Mouse (Mus musculus) frontal cortex, postnatal 10 days (tissue): ENCODE measurements around the gene Armh1.
"Not testable (repeated sequence)": the region's sequence is repeated elsewhere in the genome, so short reads cannot be mapped to it uniquely, and the experiment has no call there.

Source experiments
- DNase-seq, 2 experiments: peaks; one replicate each; pipeline ENCODE4 v3.0.0; 2022; ENCODE audit warnings: low spot score in 2 of 2, mixed read lengths in 1 of 2

The Armh1 gene

DNA sequence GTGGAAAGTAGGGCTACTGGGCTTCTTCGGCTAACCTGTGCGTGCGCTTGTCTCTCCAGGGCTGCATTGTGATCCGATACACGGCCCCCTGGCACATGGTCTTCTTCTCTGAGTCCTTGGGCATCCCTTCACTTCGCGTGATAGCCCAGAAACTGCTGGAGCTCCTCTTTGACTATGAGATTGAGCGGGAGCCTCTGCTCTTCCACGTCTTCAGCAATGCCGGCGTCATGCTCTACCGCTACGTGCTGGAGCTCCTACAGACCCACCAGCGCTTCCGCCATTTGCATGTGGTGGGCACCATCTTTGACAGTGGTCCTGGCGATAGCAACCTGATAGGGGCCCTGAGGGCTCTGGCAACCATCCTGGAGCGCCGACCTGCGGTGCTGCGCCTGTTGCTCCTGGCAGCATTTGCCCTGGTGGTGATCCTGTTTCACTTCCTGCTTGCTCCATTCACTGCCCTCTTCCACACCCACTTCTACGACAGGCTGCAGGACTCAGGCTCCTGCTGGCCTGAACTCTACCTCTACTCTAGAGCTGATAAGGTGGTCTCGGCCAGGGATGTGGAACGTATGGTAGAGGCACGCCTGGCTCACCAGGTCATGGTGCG, 16.0 kb upstream of the Armh1 start:
- DNase-seq, result no peak

DNA sequence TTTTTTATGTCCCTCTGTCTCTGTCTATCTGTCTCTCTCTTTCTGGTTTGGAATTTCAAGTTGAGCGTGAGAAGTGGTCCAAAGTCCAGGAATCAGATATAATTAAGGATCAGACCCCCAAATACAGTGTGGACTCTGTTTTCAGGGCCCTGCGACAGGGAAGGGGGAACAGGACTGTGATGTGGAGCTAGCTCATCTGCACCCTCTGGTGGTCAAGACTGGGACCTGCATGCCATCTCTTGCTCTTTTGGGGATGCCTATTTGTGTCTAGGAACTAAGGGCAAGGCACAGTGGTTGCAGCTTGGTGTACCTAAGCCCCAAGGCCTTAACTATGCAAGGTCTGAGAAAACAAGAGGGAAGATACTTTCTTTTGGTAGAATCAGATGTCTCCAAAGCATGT, 15.4 kb upstream of the Armh1 start:
- peak; percentile 47 to 73 for DNase-seq

- DNase-seq, result no peak
Observed at GRCm38 (mm10) chr4:117262987-117263386, 11.1 kb upstream of the Armh1 start.

- DNase-seq, result no peak
Observed at GRCm38 (mm10) chr4:117262101-117262913, 10.4 kb upstream of the Armh1 start.

DNA sequence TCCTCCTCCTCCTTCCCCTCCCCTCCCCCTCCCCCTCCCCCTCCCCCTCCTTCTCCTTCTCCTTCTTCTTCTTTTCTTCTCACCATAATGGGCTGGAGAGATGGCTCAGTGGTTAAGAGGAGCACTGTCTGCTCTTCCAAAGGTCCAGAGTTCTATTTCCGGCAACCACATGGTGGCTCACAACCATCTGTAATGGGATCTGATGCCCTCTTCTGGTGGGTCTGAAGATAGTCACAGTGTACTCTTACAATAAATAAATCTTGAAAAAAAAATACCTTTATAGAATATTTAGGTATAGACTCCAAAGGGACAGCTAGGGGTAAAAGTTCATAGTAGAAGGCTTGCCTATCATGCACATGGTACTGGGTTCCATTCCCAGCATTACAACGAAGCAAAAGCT, 9.3 kb upstream of the Armh1 start:
- no peak for DNase-seq

GRCm38 (mm10) chr4:117259909-117260308, 8.0 kb upstream of the Armh1 start:
- not testable (repeated sequence) for DNase-seq

DNA sequence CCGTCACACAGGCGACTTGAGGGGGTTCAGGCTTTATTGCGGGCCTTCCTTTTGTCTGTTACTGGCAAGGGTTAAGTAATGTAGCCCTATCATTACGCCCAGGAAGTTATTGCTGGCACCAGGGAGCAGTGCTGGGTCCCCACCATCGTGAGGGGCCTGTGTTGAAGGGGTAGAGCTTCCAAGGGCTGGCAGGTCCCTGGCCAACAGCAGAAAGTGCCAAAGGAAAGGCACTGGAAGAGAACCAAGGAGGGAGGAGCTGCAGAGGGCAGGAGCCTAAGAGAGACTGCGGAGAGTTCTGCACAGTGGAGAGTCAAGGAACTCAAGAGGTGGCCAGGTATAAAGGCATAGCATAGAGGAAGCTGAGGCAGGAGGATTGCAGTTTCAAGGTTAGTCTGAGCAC, 2.7 kb upstream of the Armh1 start:
- no peak for DNase-seq

GRCm38 (mm10) chr4:117254017-117254627, 2.2 kb upstream of the Armh1 start:
- DNase-seq, result no peak

DNA sequence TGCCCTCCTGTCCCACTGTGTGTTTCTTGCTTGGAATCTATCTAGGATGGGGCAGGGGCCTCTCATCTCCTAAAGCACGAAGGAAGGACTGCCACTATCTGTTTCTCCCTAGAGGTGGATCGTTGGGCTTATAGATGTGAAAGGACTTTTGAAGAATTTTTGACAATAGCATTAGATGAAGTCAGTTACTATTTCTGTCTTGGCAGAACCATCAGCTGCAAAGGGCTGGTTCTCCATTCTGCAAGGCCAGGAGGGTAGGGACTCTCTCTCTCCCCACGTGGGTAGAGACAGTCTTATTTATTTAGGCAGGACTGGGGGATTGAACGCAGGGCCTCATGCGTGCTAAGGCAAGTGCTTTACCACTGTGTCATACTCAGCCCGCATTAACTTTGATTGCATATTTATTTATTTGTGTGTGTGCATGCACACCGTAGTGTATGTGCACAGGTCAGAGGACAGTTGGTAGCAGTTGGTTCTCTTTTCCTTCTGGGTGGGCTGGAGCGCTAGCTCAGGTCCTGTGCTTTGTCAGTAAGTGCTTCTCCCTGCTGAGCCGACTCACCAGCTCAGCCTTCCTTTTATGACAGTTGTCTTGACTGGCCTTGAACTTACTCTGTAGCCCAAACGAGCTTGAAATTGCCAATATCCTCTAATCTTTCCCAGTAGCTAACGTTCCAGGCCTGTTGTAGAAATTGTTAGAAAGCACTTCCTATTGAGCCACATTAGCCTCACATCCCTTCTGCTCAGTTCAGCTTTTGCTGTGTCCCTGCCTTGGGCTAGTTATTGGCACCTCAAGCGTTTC, 1.5 kb upstream of the Armh1 start:
- no peak for DNase-seq

GRCm38 (mm10) chr4:117252755-117253154, 830 bp upstream of the Armh1 start:
- DNase-seq, result no peak

DNA sequence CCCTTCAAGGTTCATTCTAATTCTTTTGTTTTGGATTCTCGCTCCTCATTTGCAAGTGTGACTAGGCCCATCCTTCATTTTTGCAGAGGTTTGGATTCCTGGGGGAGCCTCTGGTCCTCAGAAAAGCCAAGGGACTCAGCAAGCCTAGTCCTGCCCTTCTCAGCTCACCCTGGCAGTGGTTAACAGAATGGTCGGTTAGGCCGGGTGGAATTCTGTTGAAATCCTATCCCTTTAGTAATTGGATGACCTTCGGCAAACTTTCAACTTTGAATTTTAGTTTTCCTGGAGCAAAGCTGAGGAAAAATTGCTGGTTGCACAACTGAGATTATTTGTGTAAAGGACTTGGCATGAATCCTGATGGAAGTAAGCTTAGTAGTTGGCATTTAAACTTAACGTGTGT, 426 bp upstream of the Armh1 start:
- no peak for DNase-seq

DNA sequence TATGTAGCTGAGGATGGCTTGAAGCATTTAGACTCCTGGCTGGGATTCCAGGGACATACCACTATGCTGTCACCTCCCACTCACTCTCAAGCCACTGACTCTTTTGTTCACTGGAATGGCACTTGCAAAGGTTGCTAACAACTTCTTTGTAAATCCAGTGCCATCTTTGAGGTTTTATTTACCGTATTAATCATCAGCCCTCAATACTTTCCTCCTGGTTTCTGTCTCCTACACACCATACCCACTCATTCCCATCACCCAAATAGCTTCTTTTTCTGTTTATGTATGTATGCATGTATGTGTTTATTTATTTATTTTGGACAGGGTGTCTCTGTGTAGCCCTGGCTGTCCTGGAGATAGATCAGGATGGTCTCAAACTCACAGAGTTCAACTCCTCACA, 943 bp downstream of the Armh1 start:
- no peak for DNase-seq

GRCm38 (mm10) chr4:117240867-117241266, 11.1 kb downstream of the Armh1 start:
- no peak for DNase-seq

- DNase-seq, result no peak
Observed at GRCm38 (mm10) chr4:117239153-117239552, 12.8 kb downstream of the Armh1 start.

DNA sequence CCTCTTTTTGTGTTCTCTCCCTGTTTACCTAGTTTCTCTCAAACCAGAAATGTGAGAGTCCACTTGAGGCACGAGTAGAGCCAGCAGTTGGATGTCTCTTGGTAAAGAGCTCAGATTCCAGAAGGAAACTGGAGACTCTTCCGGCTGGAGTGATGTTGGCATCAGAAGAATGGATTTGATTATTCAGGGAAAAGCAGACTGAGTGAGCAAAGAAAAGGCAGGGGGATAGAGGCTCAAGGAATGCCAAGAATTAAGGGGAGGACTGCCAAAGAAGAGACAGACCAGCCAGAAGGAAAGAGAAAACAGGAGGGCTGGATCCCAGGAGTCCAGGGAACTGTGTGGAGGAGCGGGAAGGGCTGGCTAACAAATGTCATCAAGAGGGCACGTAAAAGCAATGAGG, 16.1 kb downstream of the Armh1 start:
- DNase-seq, result no peak

GRCm38 (mm10) chr4:117234166-117234741, 17.7 kb downstream of the Armh1 start:
- DNase-seq, result no peak

DNA sequence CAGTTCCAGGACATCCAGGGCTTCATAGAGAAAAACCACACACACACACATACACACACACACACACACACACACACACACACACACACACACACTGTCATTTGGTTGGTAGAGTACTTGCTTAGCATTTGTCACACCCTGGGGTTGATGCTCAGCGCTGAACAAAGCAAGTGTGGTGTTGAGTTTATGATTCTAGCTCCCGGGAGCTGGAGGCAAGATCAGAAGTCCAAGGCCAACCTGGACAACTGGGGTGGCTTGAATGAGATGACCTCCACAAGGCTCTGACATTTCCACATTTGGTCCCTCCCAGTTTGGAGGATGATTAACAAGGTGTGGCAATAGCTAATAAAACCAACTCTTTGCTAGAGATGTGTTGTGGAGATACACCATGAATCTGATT, 20.7 kb downstream of the Armh1 start:
- DNase-seq, result no peak

DNA sequence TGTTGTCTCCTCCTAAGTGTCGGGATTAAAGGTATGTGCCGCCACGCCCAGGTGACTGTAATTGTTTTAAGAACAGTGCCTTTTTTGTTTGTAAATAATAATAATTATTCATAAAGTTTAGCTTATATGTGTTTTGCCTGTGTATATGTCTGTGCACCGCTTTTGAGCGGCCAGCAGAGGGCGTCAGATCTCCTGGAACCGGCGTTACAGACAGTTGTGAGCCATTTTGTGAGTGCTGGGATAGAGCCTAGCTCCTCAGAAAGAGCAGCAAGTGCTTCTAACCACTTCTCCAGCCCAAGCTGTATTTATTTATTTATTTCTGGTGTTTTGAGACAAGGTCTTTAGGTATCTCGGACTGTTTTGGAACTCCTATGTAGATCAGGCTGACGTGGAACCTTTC, 21.6 kb downstream of the Armh1 start:
- DNase-seq, result no peak

DNA sequence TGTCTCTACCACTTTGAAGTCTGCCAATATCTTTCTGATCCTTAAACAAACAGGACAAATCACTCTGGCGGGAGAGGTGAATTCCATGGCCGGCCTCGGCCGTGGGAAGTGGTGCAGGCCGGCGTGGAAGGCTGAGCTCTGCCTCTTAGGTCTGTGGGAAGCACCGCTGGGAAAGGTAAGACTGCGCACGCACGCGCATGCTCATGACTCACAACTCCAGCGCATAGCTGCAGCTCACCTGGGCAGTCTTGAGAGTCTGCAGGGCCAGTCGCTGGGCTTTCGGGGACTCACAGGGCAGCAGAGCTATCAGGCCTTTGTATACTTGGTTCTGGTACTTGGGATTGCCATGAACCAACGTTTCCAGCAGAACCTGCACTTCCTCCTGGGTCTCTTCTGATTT, 22.3 kb downstream of the Armh1 start:
- no peak for DNase-seq

- no peak for DNase-seq
Observed at GRCm38 (mm10) chr4:117225250-117225649, 26.7 kb downstream of the Armh1 start.

- no peak for DNase-seq
Observed at GRCm38 (mm10) chr4:117224122-117224521, 27.8 kb downstream of the Armh1 start.

- DNase-seq, result no peak
Observed at GRCm38 (mm10) chr4:117223001-117223400, 28.9 kb downstream of the Armh1 start.
